Mouse (Mus musculus): ENCODE results near the gene Ranbp6. TPM values are rescaled to one million over a fixed set of nuclear protein-coding genes. Genes with fewer than 3 reads are reported as not detected.

Gene Ranbp6
- total RNA-seq, 2 experiments from 2014 or later, result 31.1 to 33.8 TPM

- DNase-seq (ENCODE audit: low spot score in 2 of 2), result no peak
- intact Hi-C loops (cut with DNase I), result loop anchor here (2.0 kb wide), 1 partner anchor 381 kb away; no protein-coding TSS in a partner anchor
Observed at GRCm38 (mm10) chr19:29823456-29824010, 10.8 kb upstream of the Ranbp6 start.

GRCm38 (mm10) chr19:29820966-29821365 lies 8.2 kb upstream of the Ranbp6 start:
- DNase-seq (ENCODE audit: low spot score in 2 of 2), result no peak
- intact Hi-C loops (cut with DNase I), result loop anchor here (1.0 kb wide), 1 partner anchor 137 kb away; no protein-coding TSS in a partner anchor

- DNase-seq (ENCODE audit: low spot score in 2 of 2), result no peak
Observed at GRCm38 (mm10) chr19:29810022-29810421, 2.8 kb downstream of the Ranbp6 start.

GRCm38 (mm10) chr19:29805917-29806785 lies 6.6 kb downstream of the Ranbp6 start, which contains the start of gene 9930021J03Rik:
Gene 9930021J03Rik, minus strand, starts transcription at chr19:29805989.
- DNase-seq (ENCODE audit: low spot score in 2 of 2), result peak; percentile 96 to 98
- intact Hi-C loops (cut with DNase I), result no loop called here

More at GRCm38 (mm10) chr19:29810022-29810421, 2.8 kb downstream of the Ranbp6 start:
- intact Hi-C loops (cut with DNase I), result loop anchor here (5.0 kb wide), 1 partner anchor 222 kb away; the partner anchor contains the start of gene Uhrf2

- intact Hi-C loops (cut with DNase I), result no loop called here
- DNase-seq (ENCODE audit: low spot score in 2 of 2), result peak; percentile 33 to 63
Observed at GRCm38 (mm10) chr19:29805101-29805916, 7.5 kb downstream of the Ranbp6 start.

GRCm38 (mm10) chr19:29803946-29804345 lies 8.8 kb downstream of the Ranbp6 start:
- DNase-seq (ENCODE audit: low spot score in 2 of 2), result no peak
- intact Hi-C loops (cut with DNase I), result no loop called here

- intact Hi-C loops (cut with DNase I), result no loop called here
- DNase-seq (ENCODE audit: low spot score in 2 of 2), result no peak
Observed at GRCm38 (mm10) chr19:29797371-29797770, 15.4 kb downstream of the Ranbp6 start.

GRCm38 (mm10) chr19:29787997-29788396 lies 24.8 kb downstream of the Ranbp6 start:
- no peak for DNase-seq (ENCODE audit: low spot score in 2 of 2)
- intact Hi-C loops (cut with DNase I), result no loop called here

GRCm38 (mm10) chr19:29782914-29783313 lies 29.9 kb downstream of the Ranbp6 start:
- no peak for DNase-seq (ENCODE audit: low spot score in 2 of 2)
- intact Hi-C loops (cut with DNase I), result no loop called here

Other genes starting within 250 kb of the Ranbp6 start
- 10 to 100 TPM; 35.5 to 35.9 TPM for gene Ermp1, start 164.6 kb downstream of the Ranbp6 start, total RNA-seq (2021)
- under 1 TPM in 1 of 2 experiments, not detected in 1; 0.45 TPM for gene Mlana, start 115.2 kb downstream of the Ranbp6 start, total RNA-seq (2021)
- gene 9930021J03Rik, start 7.0 kb downstream of the Ranbp6 start, total RNA-seq (2021), result 10 to 100 TPM; 33.2 to 40.4 TPM
- gene Il33, start 112.1 kb upstream of the Ranbp6 start, total RNA-seq (2021), result 10 to 100 TPM; 35.5 to 39.1 TPM
- gene Trpd52l3, start 190.8 kb upstream of the Ranbp6 start, total RNA-seq (2021), result not detected
- 10 to 100 TPM; 44.1 to 59.1 TPM for gene Uhrf2, start 217.5 kb upstream of the Ranbp6 start, total RNA-seq (2021)

Measured in left cerebral cortex, postnatal 36 days (tissue).